Mouse (Mus musculus) brain, adult 2 months (tissue): Measurements from ENCODE around the gene Polr3h.

Experiments
- DNase-seq: peaks from one replicate; pipeline ENCODE4 v3.0.0; 2011; ENCODE audit warnings: low read depth, low spot score

Polr3h gene

GRCm38 (mm10) chr15:81872262-81873136 is 53.5 kb downstream of the Polr3h start, which contains the start of gene Aco2:
Gene Aco2, plus strand, starts transcription at chr15:81872309.
- peak; percentile 99 for DNase-seq

GRCm38 (mm10) chr15:81871604-81872261 is 54.3 kb downstream of the Polr3h start, which contains the start of gene Phf5a:
Gene Phf5a, minus strand, starts transcription at chr15:81871911.
- peak; percentile 99 for DNase-seq

GRCm38 (mm10) chr15:81869985-81870384 is 56.1 kb downstream of the Polr3h start:
- no peak for DNase-seq

GRCm38 (mm10) chr15:81864238-81864637 is 61.8 kb downstream of the Polr3h start:
- no peak for DNase-seq

GRCm38 (mm10) chr15:81860471-81861135 is 65.4 kb downstream of the Polr3h start:
- DNase-seq, result peak; percentile 72

- DNase-seq, result peak; percentile 99
Measured at GRCm38 (mm10) chr15:81859330-81860255, 66.4 kb downstream of the Polr3h start.

GRCm38 (mm10) chr15:81858517-81859329 is 67.3 kb downstream of the Polr3h start, which contains the start of gene Tob2:
Gene Tob2, minus strand, starts transcription at chr15:81858796.
- DNase-seq, result peak; percentile 91

- peak; percentile 97 for DNase-seq
Measured at GRCm38 (mm10) chr15:81858138-81858516, 67.9 kb downstream of the Polr3h start.

- no peak for DNase-seq
Measured at GRCm38 (mm10) chr15:81857724-81858116, 68.3 kb downstream of the Polr3h start.

- peak; percentile 74 for DNase-seq
Measured at GRCm38 (mm10) chr15:81856938-81857723, 68.9 kb downstream of the Polr3h start.

GRCm38 (mm10) chr15:81856030-81856790 is 69.8 kb downstream of the Polr3h start:
- DNase-seq, result peak; percentile 99

GRCm38 (mm10) chr15:81853081-81853480 is 73.0 kb downstream of the Polr3h start:
- no peak for DNase-seq

GRCm38 (mm10) chr15:81852411-81853000 is 73.5 kb downstream of the Polr3h start:
- DNase-seq, result peak; percentile 55

GRCm38 (mm10) chr15:81851375-81851774 is 74.7 kb downstream of the Polr3h start:
- no peak for DNase-seq

- no peak for DNase-seq
Measured at GRCm38 (mm10) chr15:81850718-81851117, 75.3 kb downstream of the Polr3h start.

- DNase-seq, result peak; percentile 83
Measured at GRCm38 (mm10) chr15:81849104-81849503, 76.9 kb downstream of the Polr3h start.

- peak; percentile 75 for DNase-seq
Measured at GRCm38 (mm10) chr15:81848301-81848700, 77.7 kb downstream of the Polr3h start.

GRCm38 (mm10) chr15:81847861-81848260 is 78.2 kb downstream of the Polr3h start:
- no peak for DNase-seq
